Mouse (Mus musculus) splenic B cell, adult 2 months (primary cell): ENCODE results near the gene Ints3.
A peak's percentile ranks its signal among the peaks of the same experiment; 100 is the strongest.

ENCODE experiments used
- DNase-seq: peaks from one replicate; pipeline ENCODE4 v3.0.0-alpha.2; 2011; ENCODE audit warnings: low read depth, low spot score
- H3K27me3 ChIP-seq: 2 replicates; pipeline ENCODE4 v1.6.1; 2012; ENCODE audit warnings: mild to moderate bottlenecking, low read length, moderate library complexity, mixed read lengths; ENCODE audit not compliant: control insufficient read depth, poor library complexity, insufficient read depth, severe bottlenecking
- H3K36me3 ChIP-seq: 2 replicates; pipeline ENCODE4 v1.6.1; 2012; ENCODE audit warnings: mild to moderate bottlenecking, low read length, moderate library complexity, mixed read lengths; ENCODE audit not compliant: control insufficient read depth, poor library complexity, insufficient read depth, severe bottlenecking

Gene Ints3

GRCm38 (mm10) chr3:90389511-90390490 is 43.6 kb downstream of the Ints3 start, which contains the start of gene Slc27a3:
Gene Slc27a3 (minus strand): TSS chr3:90389938.
- Histone ChIP-seq H3K27me3 (no peaks in the 10 kb centered on the region), H3K36me3 (peaks cover 4% of the 10 kb centered on the region)
- DNase-seq = no peak

GRCm38 (mm10) chr3:90388726-90389510 is 44.5 kb downstream of the Ints3 start:
- no peaks in the 10 kb centered on the region for H3K27me3 ChIP-seq
- DNase-seq = no peak
- peaks cover 4% of the 10 kb centered on the region for H3K36me3 ChIP-seq

- H3K36me3 ChIP-seq = peaks cover 4% of the 10 kb centered on the region
- DNase-seq = no peak
- no peaks in the 10 kb centered on the region for H3K27me3 ChIP-seq
These were observed 45.2 kb downstream of the Ints3 start for GRCm38 (mm10) chr3:90388192-90388591.

- H3K36me3 ChIP-seq = peaks cover 4% of the 10 kb centered on the region
- DNase-seq = no peak
- H3K27me3 ChIP-seq = no peaks in the 10 kb centered on the region
These were observed 45.9 kb downstream of the Ints3 start for GRCm38 (mm10) chr3:90387483-90387882.

- H3K27me3 ChIP-seq = no peaks in the 10 kb centered on the region
- DNase-seq = no peak
- H3K36me3 ChIP-seq = peaks cover 4% of the 10 kb centered on the region
These were observed 46.6 kb downstream of the Ints3 start for GRCm38 (mm10) chr3:90386817-90387216.

- no peak for DNase-seq
- no peaks in the 10 kb centered on the region for H3K27me3 ChIP-seq
These were observed 48.5 kb downstream of the Ints3 start for GRCm38 (mm10) chr3:90384851-90385375.

GRCm38 (mm10) chr3:90383690-90384089 is 49.7 kb downstream of the Ints3 start:
- Histone ChIP-seq H3K27me3 (no peaks in the 10 kb centered on the region), H3K36me3 (no peaks in the 10 kb centered on the region; the same call in 1 of the 2 replicates)
- DNase-seq = peak; percentile 86

More at GRCm38 (mm10) chr3:90384851-90385375, 48.5 kb downstream of the Ints3 start:
- H3K36me3 ChIP-seq = no peaks in the 10 kb centered on the region; the same call in 1 of the 2 replicates

- Histone ChIP-seq H3K27me3 (no peaks in the 10 kb centered on the region), H3K36me3 (no peaks in the 10 kb centered on the region)
- DNase-seq = no peak
These were observed 51.7 kb downstream of the Ints3 start for GRCm38 (mm10) chr3:90381727-90382126.

GRCm38 (mm10) chr3:90378496-90378895 is 54.9 kb downstream of the Ints3 start:
- no peak for DNase-seq
- Histone ChIP-seq H3K36me3 (no peaks in the 10 kb centered on the region), H3K27me3 (no peaks in the 10 kb centered on the region)

- Histone ChIP-seq H3K27me3 (no peaks in the 10 kb centered on the region), H3K36me3 (no peaks in the 10 kb centered on the region)
- DNase-seq = no peak
These were observed 57.2 kb downstream of the Ints3 start for GRCm38 (mm10) chr3:90376247-90376585.

GRCm38 (mm10) chr3:90375562-90376246 is 57.7 kb downstream of the Ints3 start:
- Histone ChIP-seq H3K27me3 (no peaks in the 10 kb centered on the region), H3K36me3 (no peaks in the 10 kb centered on the region)
- DNase-seq = no peak

GRCm38 (mm10) chr3:90374368-90374767 is 59.1 kb downstream of the Ints3 start:
- DNase-seq = no peak
- Histone ChIP-seq H3K36me3 (no peaks in the 10 kb centered on the region), H3K27me3 (no peaks in the 10 kb centered on the region)

- no peaks in the 10 kb centered on the region for H3K27me3 ChIP-seq
- peak; percentile 90 for DNase-seq
These were observed 59.9 kb downstream of the Ints3 start for GRCm38 (mm10) chr3:90373432-90374028.

GRCm38 (mm10) chr3:90372817-90373216 is 60.6 kb downstream of the Ints3 start:
- DNase-seq = no peak
- no peaks in the 10 kb centered on the region for H3K36me3 ChIP-seq
- H3K27me3 ChIP-seq = no peaks in the 10 kb centered on the region

More at GRCm38 (mm10) chr3:90373432-90374028, 59.9 kb downstream of the Ints3 start:
- H3K36me3 ChIP-seq = no peaks in the 10 kb centered on the region
